Mouse (Mus musculus): ENCODE data around the gene Nhlrc4. TPM values are rescaled to one million over a fixed set of nuclear protein-coding genes. Genes with fewer than 3 reads are reported as not detected.

Nhlrc4 gene
- polyA plus RNA-seq, 2 experiments = 0.10 TPM; not detected in 1

- Histone ChIP-seq H3K9ac (ENCODE audit: low read depth, low read length, severe bottlenecking) (no peak overlapping the region), H3K4me3 (replicated peaks; ENCODE audit: low read length) (no peak overlapping the region), H3K27ac (replicated peaks; ENCODE audit: low read depth, low read length) (no peak overlapping the region), H3K4me1 (ENCODE audit: control insufficient read depth, insufficient read depth, low read length) (peaks cover 10% of the 10 kb centered on the region; the same call in 1 of the 2 replicates), H3K9me3 (ENCODE audit: control insufficient read depth, low read length) (no peaks in the 10 kb centered on the region), H3K27me3 (ENCODE audit: control insufficient read depth, insufficient read depth, low read length) (no peaks in the 10 kb centered on the region), H3K4me2 (replicated peaks; ENCODE audit: low read depth, low read length, severe bottlenecking) (no peak overlapping the region), H3K36me3 (ENCODE audit: control insufficient read depth, insufficient read depth, low read length) (peaks cover 11% of the 10 kb centered on the region)
- 81% methylated on average over 8 of the region's 8 CpGs for WGBS
- ATAC-seq (ENCODE audit: low FRiP score, low read depth) (no peak), DNase-seq (ENCODE audit: low spot score) (no peak)
- TF ChIP-seq POLR2A (IDR thresholded peaks at IDR 0.05; ENCODE audit: borderline replicate concordance, extremely low read depth, insufficient read depth, insufficient read length) = no peak
Measured at GRCm38 (mm10) chr17:25916931-25917647, 27.7 kb downstream of the Nhlrc4 start.

- peaks cover 16% of the 10 kb centered on the region for H3K36me3 ChIP-seq (ENCODE audit: control insufficient read depth, insufficient read depth, low read length)
- H3K4me3 ChIP-seq (replicated peaks; ENCODE audit: low read length) = no peak overlapping the region
- no peak overlapping the region for H3K9ac ChIP-seq (ENCODE audit: low read depth, low read length, severe bottlenecking)
- H3K4me2 ChIP-seq (replicated peaks; ENCODE audit: low read depth, low read length, severe bottlenecking) = no peak overlapping the region
- H3K9me3 ChIP-seq (ENCODE audit: control insufficient read depth, low read length) = no peaks in the 10 kb centered on the region
- H3K4me1 ChIP-seq (ENCODE audit: control insufficient read depth, insufficient read depth, low read length) = peaks cover 10% of the 10 kb centered on the region; the same call in 1 of the 2 replicates
- no peak overlapping the region for H3K27ac ChIP-seq (replicated peaks; ENCODE audit: low read depth, low read length)
- no peak for TF ChIP-seq POLR2A (IDR thresholded peaks at IDR 0.05; ENCODE audit: borderline replicate concordance, extremely low read depth, insufficient read depth, insufficient read length)
- DNase-seq (ENCODE audit: low spot score) = no peak
- no peak for ATAC-seq (ENCODE audit: low FRiP score, low read depth)
- H3K27me3 ChIP-seq (ENCODE audit: control insufficient read depth, insufficient read depth, low read length) = no peaks in the 10 kb centered on the region
- WGBS = 86% methylated on average over 4 of the region's 4 CpGs
Measured at GRCm38 (mm10) chr17:25914295-25914694, 30.5 kb downstream of the Nhlrc4 start.

- DNase-seq (ENCODE audit: low spot score) (no peak), ATAC-seq (ENCODE audit: low FRiP score, low read depth) (no peak)
- H3K27me3 ChIP-seq (ENCODE audit: control insufficient read depth, insufficient read depth, low read length) = no peaks in the 10 kb centered on the region
- H3K4me3 ChIP-seq (replicated peaks; ENCODE audit: low read length) = no peak overlapping the region
- no peak overlapping the region for H3K4me2 ChIP-seq (replicated peaks; ENCODE audit: low read depth, low read length, severe bottlenecking)
- no peak for TF ChIP-seq POLR2A (IDR thresholded peaks at IDR 0.05; ENCODE audit: borderline replicate concordance, extremely low read depth, insufficient read depth, insufficient read length)
- no peak overlapping the region for H3K27ac ChIP-seq (replicated peaks; ENCODE audit: low read depth, low read length)
- H3K4me1 ChIP-seq (ENCODE audit: control insufficient read depth, insufficient read depth, low read length) = peaks cover 10% of the 10 kb centered on the region; the same call in 1 of the 2 replicates
- 86% methylated on average over 1 of the region's 1 CpGs for WGBS
- no peak overlapping the region for H3K9ac ChIP-seq (ENCODE audit: low read depth, low read length, severe bottlenecking)
- H3K36me3 ChIP-seq (ENCODE audit: control insufficient read depth, insufficient read depth, low read length) = peaks cover 16% of the 10 kb centered on the region
- no peaks in the 10 kb centered on the region for H3K9me3 ChIP-seq (ENCODE audit: control insufficient read depth, low read length)
Measured at GRCm38 (mm10) chr17:25913877-25914275, 30.9 kb downstream of the Nhlrc4 start.

DNA sequence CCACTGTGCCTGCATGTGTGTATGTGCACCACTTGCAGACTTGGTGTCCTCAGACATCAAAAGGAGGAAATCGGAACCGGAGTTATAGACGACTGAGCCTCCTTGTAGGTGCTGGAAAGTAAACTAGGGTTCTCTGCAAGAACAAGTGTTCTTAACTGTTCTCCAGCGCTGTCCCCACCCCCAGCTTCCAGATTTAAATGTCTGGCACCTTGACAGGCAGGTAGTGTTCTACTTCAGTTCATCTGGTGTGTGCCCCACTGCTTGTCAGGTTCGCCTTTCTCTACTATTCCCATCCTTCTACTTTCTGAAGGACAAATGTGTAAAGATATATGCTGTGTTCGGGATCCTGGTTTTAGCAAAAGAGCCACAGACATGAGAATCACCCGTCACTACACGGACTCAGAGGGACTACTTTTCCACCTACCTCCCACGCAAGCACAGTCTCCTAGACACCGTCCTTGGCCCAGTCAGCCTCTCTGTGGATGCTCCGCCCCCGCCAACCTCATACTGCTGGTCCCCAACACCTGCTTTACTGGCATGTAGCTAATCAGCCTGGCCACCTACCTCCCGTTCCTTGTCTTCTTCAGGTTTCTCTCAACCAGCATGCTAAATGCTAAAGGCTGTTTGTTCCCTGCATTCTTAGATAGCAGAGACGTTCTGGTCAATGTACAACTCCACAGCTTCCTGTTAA is 31.4 kb downstream of the Nhlrc4 start:
- Histone ChIP-seq H3K9ac (ENCODE audit: low read depth, low read length, severe bottlenecking) (no peak overlapping the region), H3K27me3 (ENCODE audit: control insufficient read depth, insufficient read depth, low read length) (no peaks in the 10 kb centered on the region), H3K27ac (replicated peaks; ENCODE audit: low read depth, low read length) (no peak overlapping the region), H3K9me3 (ENCODE audit: control insufficient read depth, low read length) (no peaks in the 10 kb centered on the region), H3K4me3 (replicated peaks; ENCODE audit: low read length) (no peak overlapping the region), H3K36me3 (ENCODE audit: control insufficient read depth, insufficient read depth, low read length) (peaks cover 16% of the 10 kb centered on the region), H3K4me2 (replicated peaks; ENCODE audit: low read depth, low read length, severe bottlenecking) (no peak overlapping the region), H3K4me1 (ENCODE audit: control insufficient read depth, insufficient read depth, low read length) (peaks cover 7% of the 10 kb centered on the region; the same call in 1 of the 2 replicates)
- 85% methylated on average over 14 of the region's 14 CpGs for WGBS
- DNase-seq (ENCODE audit: low spot score) (no peak), ATAC-seq (ENCODE audit: low FRiP score, low read depth) (no peak)
- no peak for TF ChIP-seq POLR2A (IDR thresholded peaks at IDR 0.05; ENCODE audit: borderline replicate concordance, extremely low read depth, insufficient read depth, insufficient read length)

GRCm38 (mm10) chr17:25911816-25912215 is 32.9 kb downstream of the Nhlrc4 start:
- H3K4me3 ChIP-seq (replicated peaks; ENCODE audit: low read length) = no peak overlapping the region
- H3K4me2 ChIP-seq (replicated peaks; ENCODE audit: low read depth, low read length, severe bottlenecking) = no peak overlapping the region
- no peak overlapping the region for H3K27ac ChIP-seq (replicated peaks; ENCODE audit: low read depth, low read length)
- no peak overlapping the region for H3K9ac ChIP-seq (ENCODE audit: low read depth, low read length, severe bottlenecking)
- peaks cover 17% of the 10 kb centered on the region for H3K36me3 ChIP-seq (ENCODE audit: control insufficient read depth, insufficient read depth, low read length)
- ATAC-seq (ENCODE audit: low FRiP score, low read depth) (no peak), DNase-seq (ENCODE audit: low spot score) (no peak)
- no peaks in the 10 kb centered on the region for H3K27me3 ChIP-seq (ENCODE audit: control insufficient read depth, insufficient read depth, low read length)
- no peaks in the 10 kb centered on the region for H3K9me3 ChIP-seq (ENCODE audit: control insufficient read depth, low read length)
- H3K4me1 ChIP-seq (ENCODE audit: control insufficient read depth, insufficient read depth, low read length) = no peaks in the 10 kb centered on the region
- no peak for TF ChIP-seq POLR2A (IDR thresholded peaks at IDR 0.05; ENCODE audit: borderline replicate concordance, extremely low read depth, insufficient read depth, insufficient read length)
- 91% methylated on average over 4 of the region's 4 CpGs for WGBS
